Mouse (Mus musculus) cortical plate, adult 2 months (tissue): ENCODE measurements at regions not wholly inside any gene's neighbourhood (a gene's known extent, or its start where the extent isn't known, plus 50 kb on each side); places are given as distances from the start of the nearest gene placed in this dataset.

ENCODE experiments used
- H3K27ac ChIP-seq: fragments of 200-500 bp; 2 replicates; pipeline ENCODE4 v1.5.1; 2012; ENCODE audit warnings: low read length, control low read depth, inconsistent platforms; ENCODE audit not compliant: insufficient read depth
- H3K4me1 ChIP-seq: fragments of 200-500 bp; 2 replicates; pipeline ENCODE4 v1.6.1; 2011; ENCODE audit warnings: low read length; ENCODE audit not compliant: control insufficient read depth, insufficient read depth
- H3K4me3 ChIP-seq: fragments of 200-500 bp; 2 replicates; pipeline ENCODE4 v1.5.1; 2011; ENCODE audit warnings: mild to moderate bottlenecking, low read length, control low read depth; ENCODE audit not compliant: insufficient read depth
- CTCF ChIP-seq: fragments of 200-500 bp; IDR thresholded peaks from 2 replicates; pipeline ENCODE4 v1.5.1; 2011; ENCODE audit warnings: mild to moderate bottlenecking, control low read depth, low read length; ENCODE audit not compliant: insufficient read depth; ENCODE audit errors: extremely low read depth
- POLR2A ChIP-seq: fragments of 200-500 bp; IDR thresholded peaks from 2 replicates; pipeline ENCODE4 v1.6.1; 2011; ENCODE audit warnings: mild to moderate bottlenecking, low read length, control low read depth; ENCODE audit not compliant: insufficient read depth; ENCODE audit errors: extremely low read depth

DNA sequence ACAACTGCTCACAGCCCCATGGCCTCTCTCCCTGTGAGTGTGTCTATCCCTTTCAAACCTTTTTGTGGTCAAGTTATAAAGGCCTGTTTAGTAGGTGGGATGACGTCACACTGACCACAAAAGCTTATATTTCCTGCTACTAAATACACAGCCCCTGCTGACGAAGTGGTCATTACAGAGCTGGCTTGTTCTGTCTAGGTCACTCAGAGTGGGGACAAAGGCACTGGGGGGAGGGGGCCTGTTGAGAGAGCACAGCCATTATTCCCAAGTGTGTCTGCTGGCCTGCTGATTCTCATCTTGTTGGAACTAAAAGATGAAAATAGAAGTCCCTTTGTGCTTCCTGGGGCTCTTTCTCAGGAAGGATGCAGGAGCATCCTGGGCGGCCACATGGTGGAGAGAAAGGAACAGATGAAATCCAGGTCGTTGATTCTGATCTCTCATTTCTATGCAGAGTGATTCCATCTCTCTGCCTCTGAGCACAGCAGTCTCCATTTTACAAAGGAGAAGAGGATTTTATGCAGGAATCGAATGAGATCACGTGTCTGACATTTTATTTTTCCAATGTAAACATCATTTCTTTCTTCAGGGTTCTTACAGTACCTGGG lies 255.2 kb upstream of the Tnp1 start:
- TF ChIP-seq POLR2A (no peak), CTCF (no peak)

GRCm38 (mm10) chr1:73269051-73269755 lies 253.5 kb upstream of the Tnp1 start:
- Histone ChIP-seq H3K4me1 (no peaks in the 10 kb centered on the region), H3K27ac (no peak overlapping the region), H3K4me3 (no peak overlapping the region)
- TF ChIP-seq CTCF = no peak
- TF ChIP-seq POLR2A = no peak

More for the DNA sequence above, 255.2 kb upstream of the Tnp1 start:
- no peaks in the 10 kb centered on the region for H3K4me1 ChIP-seq
- H3K27ac ChIP-seq = no peak overlapping the region
- no peak overlapping the region for H3K4me3 ChIP-seq

DNA sequence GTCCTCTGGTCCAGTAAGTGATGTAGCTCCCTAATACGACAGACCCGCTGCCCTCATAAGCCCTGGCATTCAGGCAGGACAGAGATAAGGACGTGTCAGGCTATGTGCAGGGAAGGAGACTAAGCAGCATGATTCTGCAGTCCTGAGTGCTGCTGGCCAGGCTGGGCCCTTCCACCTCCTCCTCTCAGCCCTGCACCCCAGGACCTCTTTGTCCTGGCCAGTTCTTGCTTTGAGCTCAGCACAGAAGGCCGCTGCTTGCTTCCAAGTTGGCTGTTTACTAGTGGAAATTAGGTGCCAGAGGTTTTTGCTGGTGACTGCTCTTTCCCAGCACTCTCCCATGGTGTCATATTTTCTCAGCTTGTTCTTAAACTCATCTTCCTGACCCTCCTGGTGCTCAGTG lies 249.3 kb upstream of the Tnp1 start:
- Histone ChIP-seq H3K4me1 (no peaks in the 10 kb centered on the region), H3K4me3 (no peak overlapping the region), H3K27ac (no peak overlapping the region)
- TF ChIP-seq CTCF (no peak), POLR2A (no peak)

DNA sequence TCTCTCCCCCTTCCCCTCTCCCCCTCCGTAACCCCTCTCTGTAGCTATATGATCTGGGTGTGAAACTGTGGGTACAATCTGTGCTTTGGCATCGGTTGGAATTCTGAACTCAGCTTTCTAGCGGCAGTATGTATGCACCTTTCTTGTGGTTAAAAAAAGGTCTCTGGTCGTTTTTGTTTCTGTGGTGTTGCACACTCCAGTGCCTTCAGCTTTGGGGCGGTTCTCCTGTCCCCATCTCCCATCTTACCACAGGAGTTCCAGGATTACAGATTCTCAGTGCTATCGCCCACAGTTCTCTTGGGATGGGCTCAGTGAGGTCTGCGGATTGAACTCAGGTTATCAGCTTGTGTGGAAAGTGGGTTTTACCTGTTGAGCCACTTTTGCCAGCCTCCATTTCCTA lies 248.5 kb upstream of the Tnp1 start:
- TF ChIP-seq CTCF (no peak), POLR2A (no peak)
- Histone ChIP-seq H3K4me3 (no peak overlapping the region), H3K4me1 (no peaks in the 10 kb centered on the region), H3K27ac (no peak overlapping the region)

- no peak overlapping the region for H3K4me3 ChIP-seq
- H3K4me1 ChIP-seq = no peaks in the 10 kb centered on the region
- H3K27ac ChIP-seq = no peak overlapping the region
- TF ChIP-seq POLR2A = no peak
Observed at GRCm38 (mm10) chr1:73259525-73260098, 243.9 kb upstream of the Tnp1 start.

GRCm38 (mm10) chr1:73257263-73257662 lies 241.6 kb upstream of the Tnp1 start:
- H3K4me3 ChIP-seq = no peak overlapping the region
- no peaks in the 10 kb centered on the region for H3K4me1 ChIP-seq
- no peak for TF ChIP-seq POLR2A
- TF ChIP-seq CTCF = no peak
- H3K27ac ChIP-seq = no peak overlapping the region

GRCm38 (mm10) chr1:73251911-73252356 lies 236.2 kb upstream of the Tnp1 start:
- Histone ChIP-seq H3K27ac (no peak overlapping the region), H3K4me3 (no peak overlapping the region), H3K4me1 (no peaks in the 10 kb centered on the region)
- TF ChIP-seq CTCF (no peak), POLR2A (no peak)

GRCm38 (mm10) chr1:73244016-73244415 lies 228.3 kb upstream of the Tnp1 start:
- TF ChIP-seq POLR2A (no peak), CTCF (no peak)
- Histone ChIP-seq H3K4me1 (no peaks in the 10 kb centered on the region), H3K27ac (no peak overlapping the region), H3K4me3 (no peak overlapping the region)

DNA sequence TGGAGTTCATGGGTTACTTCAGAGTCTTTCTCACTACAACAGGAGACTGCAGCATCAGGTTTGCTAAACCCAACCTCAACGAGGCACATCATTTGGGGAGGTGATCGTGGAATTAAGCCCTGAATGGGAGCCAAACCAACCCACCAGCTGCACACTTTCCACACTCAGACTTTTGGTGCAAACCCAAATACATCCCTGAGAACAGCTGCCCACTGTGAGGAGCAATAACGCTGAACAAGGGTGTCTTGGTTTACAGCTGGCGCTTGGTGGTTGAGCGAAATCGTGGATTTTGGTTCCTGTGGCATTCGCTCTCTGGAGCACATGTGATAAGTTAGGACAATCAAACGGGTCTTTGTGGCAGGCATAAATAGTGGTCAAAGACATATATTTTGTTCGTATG lies 226.6 kb upstream of the Tnp1 start:
- TF ChIP-seq POLR2A (no peak), CTCF (no peak)
- no peak overlapping the region for H3K27ac ChIP-seq
- no peaks in the 10 kb centered on the region for H3K4me1 ChIP-seq
- no peak overlapping the region for H3K4me3 ChIP-seq

DNA sequence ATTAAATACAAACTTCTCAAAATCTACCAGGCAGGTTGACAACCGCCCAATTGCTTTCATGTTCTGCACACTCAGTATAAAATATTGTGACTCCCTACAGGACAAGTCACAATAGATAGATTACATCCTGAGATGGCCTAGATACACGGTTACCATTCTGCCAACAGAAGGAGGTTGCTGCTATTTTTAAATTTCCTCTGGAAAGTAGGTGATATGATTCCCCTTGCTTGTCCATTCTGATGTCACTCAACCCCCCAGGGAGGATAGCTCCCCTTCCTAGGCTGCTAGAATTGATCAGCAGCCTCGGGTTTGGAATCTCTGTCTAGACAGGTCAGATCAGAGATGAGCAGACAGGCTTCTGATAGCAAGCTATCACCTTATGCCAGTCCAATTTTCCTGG lies 221.2 kb upstream of the Tnp1 start:
- no peak overlapping the region for H3K27ac ChIP-seq
- no peak overlapping the region for H3K4me3 ChIP-seq
- no peak for TF ChIP-seq CTCF
- TF ChIP-seq POLR2A = no peak
- H3K4me1 ChIP-seq = no peaks in the 10 kb centered on the region
